32 mouse cellular contexts compared by ENCODE assay signal in genomic region chr2:158503671-158504070, GRCm38 (mm10). TPM values are rescaled to one million over a fixed set of nuclear protein-coding genes. Genes with fewer than 3 reads are reported as not detected.
A peak's percentile ranks its signal among the peaks of the same experiment; 100 is the strongest.
DNase-seq lines count a peak whose midpoint lies in the region; ATAC-seq and TF ChIP-seq lines count a peak whose summit lies in the region.
"Had no signal": no experiment of that assay in that cellular context is flagged by ENCODE, and none has a peak within 500 bp of the region (broad histone marks: within the 10 kb centered on the region; RNA-seq: fewer than 3 reads in every experiment).

No protein-coding gene starts in this region.

- TF ChIP-seq EP300 in liver, postnatal 0 days (IDR thresholded peaks at IDR 0.05; ENCODE audit: low read depth): no peak

- no peak overlapping the region for H3K27ac ChIP-seq in liver, adult 2 months (replicated peaks; ENCODE audit: insufficient read depth, low read depth, low read length)
- no peak overlapping the region for H3K27ac ChIP-seq in liver, postnatal 0 days (ENCODE audit: low read depth)
- H3K27ac ChIP-seq in embryonic facial prominence, embryonic 10.5 days (replicated peaks): no peak overlapping the region
- H3K27ac ChIP-seq in limb, embryonic 10.5 days: no peak overlapping the region
- H3K27ac ChIP-seq: embryonic facial prominence, embryonic 13.5 days; hindbrain, embryonic 15.5 days; intestine, embryonic 15.5 days; left cerebral cortex, adult 2 months; limb, embryonic 12.5 days; liver, embryonic 13.5 days; macrophage; midbrain, embryonic 10.5 days; stomach, embryonic 15.5 days had no signal

- TF ChIP-seq POLR2A in liver, adult 2 months (IDR thresholded peaks at IDR 0.05; ENCODE audit: extremely low read depth, insufficient read depth, low read length): no peak

- H3K4me1 ChIP-seq in liver, adult 2 months (ENCODE audit: control insufficient read depth, insufficient read depth, low read length): no peaks in the 10 kb centered on the region
- H3K4me1 ChIP-seq in liver, postnatal 0 days (ENCODE audit: insufficient read depth): no peaks in the 10 kb centered on the region
- peaks cover 15% of the 10 kb centered on the region for H3K4me1 ChIP-seq in embryonic facial prominence, embryonic 10.5 days
- H3K4me1 ChIP-seq in limb, embryonic 10.5 days: no peaks in the 10 kb centered on the region; the same call in 1 of the 2 replicates
- H3K4me1 ChIP-seq: hindbrain, embryonic 15.5 days; intestine, embryonic 15.5 days; liver, embryonic 13.5 days; midbrain, embryonic 10.5 days; stomach, embryonic 15.5 days had no signal

- H3K36me3 ChIP-seq in liver, adult 2 months (ENCODE audit: control insufficient read depth, insufficient read depth, low read length): no peaks in the 10 kb centered on the region
- 0 out of 2 replicates have a peak, but pooled peaks cover 2% of the 10 kb centered on the region for H3K36me3 ChIP-seq in liver, postnatal 0 days (replicated peaks; ENCODE audit: insufficient read depth, low read length)
- H3K36me3 ChIP-seq in embryonic facial prominence, embryonic 10.5 days (replicated peaks): peaks cover 15% of the 10 kb centered on the region
- H3K36me3 ChIP-seq in limb, embryonic 10.5 days: peaks cover 4% of the 10 kb centered on the region
- H3K36me3 ChIP-seq: intestine, embryonic 15.5 days; liver, embryonic 13.5 days had no signal

- H3K79me2 ChIP-seq in liver, adult 2 months (ENCODE audit: control insufficient read depth, insufficient read depth, low read length): no peaks in the 10 kb centered on the region

- 83% methylated on average over 4 of the region's 4 CpGs for WGBS in liver, adult 2 months
- 70% methylated on average over 4 of the region's 4 CpGs for WGBS in liver, postnatal 0 days (ENCODE audit: insufficient replicate concordance)
- WGBS in embryonic facial prominence, embryonic 10.5 days: 76% methylated on average over 4 of the region's 4 CpGs
- 78% methylated on average over 4 of the region's 4 CpGs for WGBS in limb, embryonic 10.5 days

- DNase-seq in gastrocnemius, postnatal 25 days: peak; percentile 33
- DNase-seq in gastrocnemius, postnatal 4 days (ENCODE audit: low spot score in 2 of 2): no peak
- DNase-seq in liver, adult 2 months (ENCODE audit: extremely low read depth, low read depth, low spot score): peak; percentile 13
- DNase-seq in liver, postnatal 0 days: no peak
- peak; percentile 7 for DNase-seq in embryonic facial prominence, embryonic 10.5 days (ENCODE audit: low spot score)
- DNase-seq in fibroblast of lung, adult 2 months (ENCODE audit: low read depth): peak; percentile 17
- DNase-seq in limb, embryonic 10.5 days (ENCODE audit: low spot score): no peak
- DNase-seq: cerebellum, adult 11 months; cerebellum, postnatal 10 days; heart, postnatal 36 days; kidney, postnatal 4 days; layer of hippocampus, adult 9-11 months; liver, embryonic 13.5 days; right cerebral cortex, postnatal 14 days had no signal

- ATAC-seq in liver, postnatal 0 days: no peak
- ATAC-seq: intestine, embryonic 15.5 days had no signal

- no peak for TF ChIP-seq CTCF in liver, adult 2 months (IDR thresholded peaks at IDR 0.05; ENCODE audit: low read depth, low read length)
- no peak for TF ChIP-seq CTCF in liver, postnatal 0 days (IDR thresholded peaks at IDR 0.05; ENCODE audit: low read depth)

- H3K4me3 ChIP-seq in liver, adult 2 months (ENCODE audit: insufficient read depth, low read depth, low read length): no peak overlapping the region
- H3K4me3 ChIP-seq in liver, postnatal 0 days (ENCODE audit: low read depth, low read length): no peak overlapping the region
- no peak overlapping the region for H3K4me3 ChIP-seq in embryonic facial prominence, embryonic 10.5 days
- H3K4me3 ChIP-seq in limb, embryonic 10.5 days: no peak overlapping the region
- H3K4me3 ChIP-seq: embryonic facial prominence, embryonic 13.5 days; hindbrain, embryonic 15.5 days; intestine, embryonic 15.5 days; left cerebral cortex, adult 2 months; limb, embryonic 12.5 days; liver, embryonic 13.5 days; midbrain, embryonic 10.5 days; stomach, embryonic 15.5 days had no signal

- H3K27me3 ChIP-seq in liver, adult 2 months (ENCODE audit: control insufficient read depth, insufficient read depth, low read length): no peaks in the 10 kb centered on the region
- no peaks in the 10 kb centered on the region for H3K27me3 ChIP-seq in liver, postnatal 0 days (ENCODE audit: insufficient read depth, low read length)
- H3K27me3 ChIP-seq in embryonic facial prominence, embryonic 10.5 days (replicated peaks; ENCODE audit: low read depth, poor library complexity, severe bottlenecking): no peaks in the 10 kb centered on the region
- no peaks in the 10 kb centered on the region for H3K27me3 ChIP-seq in limb, embryonic 10.5 days (ENCODE audit: low read depth, poor library complexity, severe bottlenecking)
- H3K27me3 ChIP-seq: embryonic facial prominence, embryonic 13.5 days; hindbrain, embryonic 15.5 days; intestine, embryonic 15.5 days; limb, embryonic 12.5 days; liver, embryonic 13.5 days; stomach, embryonic 15.5 days had no signal

- H3K9ac ChIP-seq in liver, adult 2 months (ENCODE audit: low read depth, low read length): no peak overlapping the region
- no peak overlapping the region for H3K9ac ChIP-seq in liver, postnatal 0 days (replicated peaks)
- H3K9ac ChIP-seq: hindbrain, embryonic 15.5 days; intestine, embryonic 15.5 days; limb, embryonic 12.5 days; liver, embryonic 13.5 days; stomach, embryonic 15.5 days had no signal

- H3K9me3 ChIP-seq in liver, postnatal 0 days (ENCODE audit: low read length): no peaks in the 10 kb centered on the region
- no peaks in the 10 kb centered on the region for H3K9me3 ChIP-seq in embryonic facial prominence, embryonic 10.5 days
- no peaks in the 10 kb centered on the region for H3K9me3 ChIP-seq in limb, embryonic 10.5 days (replicated peaks)
- H3K9me3 ChIP-seq: embryonic facial prominence, embryonic 13.5 days; hindbrain, embryonic 15.5 days; intestine, embryonic 15.5 days; limb, embryonic 12.5 days; liver, embryonic 13.5 days; midbrain, embryonic 10.5 days; stomach, embryonic 15.5 days had no signal

- no peak overlapping the region for H3K4me2 ChIP-seq in liver, postnatal 0 days (ENCODE audit: low read depth, low read length)
- H3K4me2 ChIP-seq: embryonic facial prominence, embryonic 13.5 days; hindbrain, embryonic 15.5 days; intestine, embryonic 15.5 days; limb, embryonic 12.5 days; liver, embryonic 13.5 days; stomach, embryonic 15.5 days had no signal

RNA-seq across cellular contexts. Expression of gene Adig, which starts 1.3 kb away (rescaled TPM):
- 1 to 10 TPM; 1.6 to 7.0 TPM for total RNA-seq in gastrocnemius, postnatal 25 days (2021)
- total RNA-seq in gastrocnemius, postnatal 4 days (2021): 1 to 10 TPM; 6.8 to 7.6 TPM
- 0.47 TPM in 1 of 2 replicates, not detected in the other for total RNA-seq in liver, adult 2 months (2014; rRNA removed)
- not detected in 2 replicates for polyA plus RNA-seq in liver, adult 2 months (2012; rRNA removed)
- polyA plus RNA-seq in liver, postnatal 0 days (2015; fragmentation: Nextera tagmentation; extraction: Ambion mirVana): not detected in 2 replicates
- polyA plus RNA-seq in embryonic facial prominence, embryonic 10.5 days (2016; fragmentation: Nextera tagmentation; extraction: Ambion mirVana): not detected in 2 replicates
- 0.35 TPM in 1 of 2 replicates, not detected in the other for polyA plus RNA-seq in limb, embryonic 10.5 days (2016; fragmentation: Nextera tagmentation; extraction: Ambion mirVana)
- total RNA-seq: left cerebral cortex, adult 2 months; monocyte, adult 5-6 weeks had no signal
- polyA plus RNA-seq: brain, embryonic 14.5 days; embryonic facial prominence, embryonic 13.5 days; forebrain, embryonic 11.5 days; frontal cortex, adult 2 months; hindbrain, embryonic 15.5 days; intestine, embryonic 15.5 days; kidney, embryonic 14.5 days; limb, embryonic 12.5 days; liver, embryonic 13.5 days; lung, embryonic 16.5 days; macrophage; midbrain, embryonic 10.5 days; neural tube, embryonic 11.5 days had no signal

RNA-seq across cellular contexts. Expression of gene Arhgap40, which starts 8.9 kb away (rescaled TPM):
- total RNA-seq in gastrocnemius, postnatal 25 days (2021): not detected
- not detected for total RNA-seq in gastrocnemius, postnatal 4 days (2021)
- not detected in 2 replicates for total RNA-seq in liver, adult 2 months (2014; rRNA removed)
- polyA plus RNA-seq in liver, adult 2 months (2012; rRNA removed): not detected in 2 replicates
- polyA plus RNA-seq in liver, postnatal 0 days (2015; fragmentation: Nextera tagmentation; extraction: Ambion mirVana): not detected in 2 replicates
- polyA plus RNA-seq in embryonic facial prominence, embryonic 10.5 days (2016; fragmentation: Nextera tagmentation; extraction: Ambion mirVana): 0.21 and 0.25 TPM in 2 replicates
- polyA plus RNA-seq in limb, embryonic 10.5 days (2016; fragmentation: Nextera tagmentation; extraction: Ambion mirVana): 0.16 TPM in 1 of 2 replicates, not detected in the other
- total RNA-seq: adrenal gland, adult 18-20 months; heart, postnatal 36 days; monocyte, adult 5-6 weeks had no signal
- polyA plus RNA-seq: C2C12; liver, embryonic 13.5 days; lung, embryonic 16.5 days; macrophage; neural tube, embryonic 11.5 days; thymus, postnatal 0 days had no signal

Comparison
In these comparisons a context has a peak if more than half of its experiments do, and no peak if none do; other contexts are left out.
1. DNase-seq: peak in gastrocnemius, postnatal 25 days (single experiment), liver, adult 2 months (single experiment), embryonic facial prominence, embryonic 10.5 days (single experiment) and fibroblast of lung, adult 2 months (single experiment); none in gastrocnemius, postnatal 4 days (0 of 2), liver, postnatal 0 days (single experiment) and limb, embryonic 10.5 days (single experiment).